Mouse (Mus musculus) adrenal gland, postnatal 25 days (tissue): ENCODE data around the gene Malrd1. TPM values are rescaled to one million over a fixed set of nuclear protein-coding genes. Genes with fewer than 3 reads are reported as not detected.

Experiments used
- DNase-seq: peaks from one replicate; pipeline ENCODE4 v3.0.0; 2021; ENCODE audit warnings: mixed read lengths
- total RNA-seq: library from RNA; stranded (reverse); gene quantifications from 2 replicates; pipeline ENCODE4 v1.2.3, GENCODE M21; 2021

Malrd1 gene
- total RNA-seq, 1 experiment from 2014 or later, result not detected

DNA sequence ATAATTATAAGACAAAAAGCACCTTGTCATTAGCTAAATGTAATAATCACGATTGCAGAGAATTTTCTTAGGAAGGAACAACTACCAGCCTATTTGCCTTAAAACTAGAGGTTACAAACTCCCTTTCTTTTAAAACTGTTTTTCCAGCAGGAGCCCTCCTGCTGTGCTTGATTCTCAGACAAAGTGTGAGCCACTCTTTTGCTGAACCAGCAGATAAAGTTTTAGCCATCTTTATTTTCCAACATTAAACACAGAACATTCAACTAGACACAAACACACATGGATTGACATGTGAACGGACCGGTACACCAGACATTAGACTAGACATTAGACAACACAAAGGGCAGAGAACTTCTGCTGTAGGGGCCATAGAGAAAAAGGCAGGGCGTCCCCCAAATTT is 505.3 kb downstream of the Malrd1 start:
- no peak for DNase-seq

DNA sequence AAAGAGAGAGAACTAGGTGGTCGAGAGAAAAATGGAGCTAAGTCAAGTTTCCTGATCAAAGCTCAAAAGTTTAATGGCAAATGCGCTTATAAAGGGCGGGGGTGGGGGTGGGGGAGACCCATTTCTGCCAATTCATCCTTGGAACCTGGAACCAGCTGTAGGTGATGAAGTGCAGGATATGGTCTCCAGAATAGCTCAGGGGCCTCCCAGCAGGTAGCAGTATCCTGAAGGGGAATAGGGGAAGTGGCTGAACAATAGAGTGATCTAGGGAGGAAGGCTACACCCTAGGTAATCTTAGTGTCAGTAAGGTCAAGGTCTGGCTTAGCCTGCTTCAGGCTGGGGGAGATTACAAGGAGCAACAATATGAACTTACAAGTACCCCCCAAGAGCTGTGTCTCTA is 506.5 kb downstream of the Malrd1 start:
- no peak for DNase-seq

DNA sequence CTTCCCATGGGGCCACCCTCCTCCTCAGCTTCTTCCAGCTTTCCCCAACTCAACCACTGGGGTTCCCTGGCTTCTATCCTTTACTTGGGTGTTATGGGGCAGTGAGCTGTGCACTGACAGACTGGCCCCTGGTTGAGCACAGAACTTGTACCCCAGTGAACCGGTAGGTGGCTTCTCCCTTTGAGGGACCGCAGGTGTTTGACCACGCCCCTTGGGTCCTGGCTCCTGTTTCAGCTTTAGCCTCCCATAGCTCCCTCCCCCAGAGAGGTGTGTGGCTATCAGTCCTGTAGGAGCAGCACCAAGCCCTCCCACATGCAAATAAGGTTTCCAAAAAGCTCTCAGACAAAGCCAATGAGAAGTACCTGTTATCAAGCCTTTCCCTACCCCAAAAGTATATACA is 584.4 kb downstream of the Malrd1 start:
- DNase-seq, result no peak

DNA sequence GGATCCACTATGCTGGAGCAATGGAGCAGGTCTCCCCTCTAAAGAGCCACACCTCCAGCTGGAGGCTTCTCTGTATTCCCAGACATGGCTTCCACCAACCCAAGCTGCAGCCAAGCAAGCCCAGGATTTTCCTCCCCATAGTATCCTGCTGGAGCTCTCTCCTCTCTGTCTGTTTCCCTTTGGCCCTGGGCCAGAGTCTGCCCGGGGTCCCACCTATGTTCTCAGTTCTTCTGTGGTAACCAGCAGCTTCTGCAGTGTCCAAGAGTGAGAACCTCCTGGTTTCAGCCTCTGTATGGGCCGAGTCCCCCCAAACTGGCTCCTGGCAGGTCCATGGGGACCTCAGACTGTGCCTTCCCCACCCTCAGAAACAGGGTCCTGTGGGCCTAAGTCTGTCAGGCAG is 587.1 kb downstream of the Malrd1 start:
- no peak for DNase-seq

DNA sequence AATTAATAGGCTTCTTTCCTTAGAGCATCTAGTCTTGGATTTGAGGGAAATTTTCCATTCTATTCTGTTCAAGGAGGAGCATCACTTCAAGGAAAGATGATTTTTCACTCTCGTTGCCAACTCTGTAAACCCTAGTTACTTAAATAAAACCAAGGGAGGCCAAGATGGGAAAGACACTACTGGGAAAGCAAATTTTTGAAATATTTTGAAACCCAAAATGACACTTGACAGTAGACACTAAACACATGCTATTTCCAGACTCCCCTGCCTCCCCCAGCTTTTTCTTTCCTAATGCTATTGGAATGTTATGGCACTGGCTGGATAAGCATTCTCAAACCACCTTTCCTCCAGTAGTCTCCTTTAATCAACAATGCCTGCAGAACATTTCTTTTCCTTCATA is 621.7 kb downstream of the Malrd1 start:
- no peak for DNase-seq

DNA sequence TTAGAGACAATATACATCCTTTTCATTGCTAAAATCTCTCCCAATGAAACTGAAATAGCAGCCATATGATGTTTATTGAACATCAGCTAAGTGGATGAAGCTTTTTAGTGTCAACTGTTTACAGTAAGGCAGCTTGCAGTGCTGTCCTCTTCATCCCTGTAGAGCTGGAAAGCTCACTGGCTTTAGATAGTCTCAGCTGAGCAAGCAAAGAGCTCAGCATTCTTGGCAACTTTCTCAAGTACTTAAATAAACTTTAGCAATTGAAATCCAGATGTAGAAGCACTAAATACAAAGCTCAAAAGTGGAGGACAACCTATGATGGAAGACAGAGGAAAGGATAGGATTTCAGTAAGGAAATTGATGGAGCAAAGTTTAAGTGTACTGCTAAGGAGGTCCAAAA is 626.3 kb downstream of the Malrd1 start:
- no peak for DNase-seq

DNA sequence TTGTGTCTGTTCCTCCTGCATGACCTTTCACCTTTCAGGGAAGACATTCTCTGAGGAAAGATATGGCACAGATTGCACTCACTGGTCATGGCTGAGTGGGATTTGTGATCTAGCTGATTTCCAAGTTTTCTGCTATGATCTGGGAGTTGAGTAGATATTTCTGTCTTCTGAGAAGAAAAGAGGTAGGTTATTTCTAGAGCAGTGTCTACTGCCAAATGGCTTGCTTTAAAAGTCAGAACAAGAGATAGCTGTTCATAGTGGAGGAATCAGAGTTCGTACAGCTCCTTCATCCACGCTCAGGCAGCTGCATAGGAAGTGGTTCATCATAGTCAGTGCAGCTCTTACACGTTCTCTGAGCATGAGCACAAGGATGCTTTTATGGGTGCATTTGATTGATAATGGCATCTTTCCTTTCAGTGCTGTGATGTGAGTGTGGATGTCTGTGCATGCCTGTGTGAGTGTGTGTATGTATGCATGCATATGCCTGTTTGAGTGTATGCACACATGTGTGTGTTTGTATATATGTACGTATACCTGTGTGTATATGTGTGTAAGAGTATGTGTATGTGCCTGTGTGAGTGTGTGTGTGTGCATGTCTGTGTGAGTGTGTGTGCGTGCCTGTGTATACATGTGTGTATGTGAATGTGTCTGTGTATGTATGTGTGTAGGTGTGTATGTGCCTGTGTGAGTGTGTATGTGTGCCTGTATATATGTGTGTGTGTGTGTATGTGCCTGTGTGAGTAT is 637.1 kb downstream of the Malrd1 start:
- DNase-seq, result no peak

DNA sequence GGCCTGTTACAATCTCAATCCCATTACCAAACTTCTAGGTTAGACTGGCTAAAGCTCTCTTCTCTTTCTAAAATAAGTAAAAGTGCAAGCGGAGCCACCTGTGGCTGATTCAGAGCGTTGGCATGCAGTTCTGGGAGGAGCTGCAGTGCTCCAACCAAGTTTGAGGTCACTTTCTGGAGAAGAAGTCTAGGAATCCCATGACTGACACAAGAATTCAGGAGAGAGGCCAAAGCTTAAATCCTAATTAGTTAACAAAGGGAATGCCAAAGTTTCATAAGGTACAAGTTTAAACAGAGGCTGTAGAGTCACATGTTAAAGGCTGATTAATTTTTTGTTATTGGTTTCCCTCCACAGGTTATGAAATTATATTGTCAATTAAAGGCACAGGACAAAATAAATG is 642.3 kb downstream of the Malrd1 start:
- no peak for DNase-seq

DNA sequence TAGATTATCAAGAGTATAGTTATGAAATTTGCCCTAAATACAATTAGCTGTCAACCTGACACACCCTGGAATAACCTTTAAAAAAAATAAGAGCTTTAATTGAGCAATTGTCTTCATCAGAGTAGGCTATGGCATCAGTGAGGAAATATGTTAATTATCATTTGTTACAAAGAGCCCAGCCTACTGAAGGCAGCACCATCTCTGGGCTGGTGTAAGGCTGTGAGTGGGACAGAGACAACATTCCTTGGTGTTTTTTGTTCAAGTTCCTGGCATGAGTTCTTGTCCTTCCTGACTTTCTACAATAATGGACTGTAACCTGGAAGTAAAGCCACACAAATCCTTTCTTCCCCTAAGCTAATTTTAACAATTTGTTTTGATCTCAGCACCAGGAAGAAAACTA is 645.8 kb downstream of the Malrd1 start:
- DNase-seq, result no peak

DNA sequence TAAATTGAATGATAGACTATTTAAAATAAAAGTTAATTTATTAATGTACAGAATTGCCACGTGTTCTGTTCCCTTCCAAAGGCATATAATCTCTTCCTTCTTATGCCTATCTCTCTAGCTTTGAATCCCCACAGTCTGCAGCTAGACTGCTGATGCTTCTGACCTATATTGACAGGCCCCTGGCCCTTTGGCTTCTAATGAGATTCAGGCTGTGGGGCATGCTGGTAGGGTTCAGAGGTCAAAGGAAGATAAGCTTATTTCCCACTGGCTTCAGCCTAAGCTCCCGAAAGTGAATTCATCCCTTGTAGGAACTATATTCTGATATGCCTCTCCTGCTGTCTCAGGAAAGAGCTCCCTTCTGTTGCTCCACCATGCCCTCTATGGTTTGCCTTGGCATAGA is 647.1 kb downstream of the Malrd1 start:
- DNase-seq, result no peak

DNA sequence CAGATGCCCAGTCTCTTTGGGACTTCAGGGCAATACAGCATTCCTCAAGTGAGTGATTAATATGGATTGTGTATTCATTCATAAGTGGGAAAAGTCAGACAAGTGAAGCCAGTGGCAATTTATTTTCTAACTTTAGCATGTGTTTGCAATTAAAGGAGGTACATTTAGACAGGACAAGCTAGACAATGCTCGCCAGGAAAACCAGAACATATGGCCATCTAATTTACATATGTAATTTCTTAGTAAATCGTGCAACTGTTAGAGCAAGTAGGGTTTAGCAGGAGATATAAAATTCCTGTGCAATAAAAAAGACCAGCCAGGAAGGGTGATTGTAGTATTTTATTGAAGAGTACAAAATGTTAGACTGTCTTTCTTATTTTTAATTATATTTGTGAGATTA is 655.9 kb downstream of the Malrd1 start:
- no peak for DNase-seq

DNA sequence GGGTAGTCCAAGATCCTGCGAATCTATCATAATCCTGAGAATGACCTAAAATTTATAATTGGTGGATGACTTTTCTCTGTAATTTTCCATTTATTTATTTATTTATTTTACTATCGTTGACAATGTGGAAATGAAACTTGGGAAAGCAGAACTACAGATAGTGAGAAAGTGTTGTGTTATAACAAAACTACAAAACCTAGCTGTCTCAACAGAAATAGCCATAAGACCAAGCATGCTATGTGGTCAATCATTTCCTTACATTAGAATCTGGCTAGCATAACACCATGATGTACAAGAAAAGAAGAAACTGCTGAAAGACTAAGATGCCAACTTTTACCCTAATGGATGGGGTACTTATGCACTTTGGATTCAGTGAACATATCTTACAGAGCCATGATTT is 656.9 kb downstream of the Malrd1 start:
- DNase-seq, result no peak

DNA sequence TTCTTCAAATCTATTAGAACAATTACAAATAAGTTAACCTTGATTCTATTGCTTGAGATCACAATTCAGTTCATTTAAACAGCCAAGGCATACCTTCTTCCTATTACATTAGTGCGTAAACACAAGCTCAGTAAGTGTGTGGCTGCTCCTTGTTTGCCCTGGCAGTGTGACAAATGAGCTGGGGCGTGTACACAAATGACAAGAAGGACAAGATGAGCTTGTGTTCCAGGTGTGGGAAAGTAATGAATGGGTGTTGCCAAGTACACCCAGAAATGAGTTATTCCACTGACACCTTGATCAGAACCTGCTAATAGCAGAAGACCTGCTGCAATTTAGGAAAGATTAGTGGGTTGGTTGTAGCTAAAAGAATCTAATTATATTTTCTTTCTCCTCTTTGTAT is 683.7 kb downstream of the Malrd1 start:
- DNase-seq, result no peak

DNA sequence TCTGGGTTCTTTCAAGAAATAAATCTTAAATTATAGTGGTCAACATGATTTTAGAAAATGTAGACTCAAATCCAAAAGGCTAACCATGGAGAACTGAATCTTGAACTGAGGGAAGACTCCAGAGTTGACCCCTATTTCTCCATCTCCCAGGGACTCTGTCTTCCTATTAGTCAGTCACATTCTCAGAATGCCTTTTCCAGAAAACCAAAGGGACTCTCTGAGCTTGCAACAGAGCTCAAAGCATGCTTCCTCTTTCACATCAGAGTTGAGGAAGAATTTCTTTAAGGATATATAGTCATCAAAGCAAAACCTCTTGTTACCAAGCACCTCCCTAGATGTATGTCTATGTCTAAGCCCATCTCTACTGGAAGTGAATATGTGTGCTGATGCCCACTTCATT is 686.5 kb downstream of the Malrd1 start:
- DNase-seq, result no peak

DNA sequence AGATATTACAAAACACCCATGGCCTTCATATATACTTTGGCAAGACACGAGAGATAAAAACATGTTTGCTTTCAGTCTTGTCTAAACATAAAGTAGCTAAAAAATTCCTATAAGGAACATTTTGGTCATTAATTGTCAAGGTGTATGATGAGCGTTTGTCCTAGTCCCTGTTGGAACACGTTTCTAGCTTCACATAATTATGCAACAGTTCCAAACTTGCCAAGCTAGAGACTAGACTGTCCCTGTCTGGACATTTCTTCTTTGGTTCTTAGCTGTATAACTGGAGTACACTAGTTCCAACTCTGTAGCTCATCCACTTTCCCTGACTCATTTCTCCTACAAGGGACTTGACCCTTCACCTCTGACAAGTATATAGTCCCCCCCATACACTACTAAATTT is 687.8 kb downstream of the Malrd1 start:
- DNase-seq, result no peak

DNA sequence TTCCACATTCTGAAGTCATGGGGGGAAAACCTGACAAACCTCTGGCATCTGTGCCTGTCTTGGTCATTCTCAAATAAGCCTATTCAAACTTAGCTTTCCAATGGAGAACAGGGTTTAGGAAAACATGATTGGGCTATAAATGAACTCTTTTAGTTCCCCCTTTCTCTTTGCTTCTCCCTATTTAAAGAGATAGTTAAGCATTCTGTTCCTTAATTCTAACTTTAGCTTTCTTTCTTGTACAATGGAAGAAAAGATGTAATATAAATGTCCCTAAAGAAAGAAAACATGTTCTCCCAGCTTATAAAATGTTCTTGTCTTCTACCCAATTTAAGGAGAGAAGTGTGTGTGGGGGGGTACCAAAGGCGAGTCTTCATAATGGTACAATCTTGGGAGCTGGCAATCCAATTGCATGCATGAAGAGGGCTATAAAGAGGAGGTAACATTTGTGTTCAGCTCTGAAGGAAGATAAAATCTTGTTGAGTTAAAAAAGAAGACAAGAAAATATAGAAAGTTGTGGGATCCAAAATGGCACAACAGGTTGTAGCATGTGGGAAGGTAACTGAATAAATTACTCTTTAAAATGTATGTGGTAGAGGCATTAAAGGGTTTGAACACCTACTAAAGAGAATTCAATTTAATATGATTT is 702.0 kb downstream of the Malrd1 start:
- DNase-seq, result no peak

DNA sequence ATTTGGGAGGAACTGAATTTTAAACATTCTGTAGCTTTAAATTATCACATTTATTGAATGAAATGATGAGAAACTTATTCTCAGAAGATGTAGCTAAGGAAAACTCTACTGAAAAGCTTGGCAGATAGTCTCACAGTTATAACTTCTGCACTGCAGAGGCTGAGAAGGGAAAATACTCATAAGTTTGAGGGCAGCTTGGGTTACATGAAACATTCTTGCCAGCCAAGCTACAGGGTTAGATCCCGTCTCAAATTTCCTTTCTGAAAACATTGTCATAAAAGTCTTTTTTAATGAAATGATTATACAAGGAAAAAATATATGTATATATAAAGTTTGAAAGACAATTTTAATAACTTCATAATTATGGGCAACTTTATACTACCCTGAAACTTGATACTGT is 714.6 kb downstream of the Malrd1 start:
- DNase-seq, result no peak

DNA sequence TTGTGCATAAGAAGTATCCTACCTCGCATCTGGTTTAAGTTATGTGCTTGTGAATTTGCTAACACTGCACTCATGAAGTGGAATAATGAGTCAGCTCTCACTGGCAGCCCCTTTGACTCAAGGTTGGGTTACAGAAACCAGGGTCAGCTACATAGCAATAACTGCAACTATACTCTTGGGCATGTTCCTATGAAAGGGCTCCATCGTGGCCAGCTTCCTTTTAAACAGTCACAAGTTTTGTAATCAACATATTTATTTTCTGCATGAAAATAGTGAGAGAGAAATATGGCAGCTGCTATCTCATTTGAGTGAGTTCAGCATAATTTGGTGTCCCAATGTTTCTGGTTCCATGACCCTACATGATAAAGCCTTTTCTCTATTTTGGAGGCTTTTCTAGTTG is 716.8 kb downstream of the Malrd1 start:
- DNase-seq, result no peak

DNA sequence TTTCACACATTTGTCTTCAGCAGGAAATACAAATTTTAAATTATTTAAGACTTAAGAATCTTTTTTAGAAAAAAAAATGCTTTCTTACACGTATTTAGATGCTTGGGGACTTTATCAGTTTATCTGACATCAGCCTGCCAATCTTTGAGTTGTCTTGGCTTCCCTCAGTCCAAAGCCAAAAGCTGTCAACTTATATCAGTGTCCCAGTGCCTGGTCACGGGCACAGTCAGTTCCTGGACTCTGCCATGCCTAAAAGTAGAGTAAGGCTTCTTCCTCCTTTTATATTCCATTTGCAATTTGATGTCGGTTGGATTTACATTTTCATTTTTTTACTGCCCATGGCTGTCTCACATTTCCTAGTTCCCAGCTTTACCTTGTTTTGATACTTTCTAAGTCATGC is 722.6 kb downstream of the Malrd1 start:
- no peak for DNase-seq

DNA sequence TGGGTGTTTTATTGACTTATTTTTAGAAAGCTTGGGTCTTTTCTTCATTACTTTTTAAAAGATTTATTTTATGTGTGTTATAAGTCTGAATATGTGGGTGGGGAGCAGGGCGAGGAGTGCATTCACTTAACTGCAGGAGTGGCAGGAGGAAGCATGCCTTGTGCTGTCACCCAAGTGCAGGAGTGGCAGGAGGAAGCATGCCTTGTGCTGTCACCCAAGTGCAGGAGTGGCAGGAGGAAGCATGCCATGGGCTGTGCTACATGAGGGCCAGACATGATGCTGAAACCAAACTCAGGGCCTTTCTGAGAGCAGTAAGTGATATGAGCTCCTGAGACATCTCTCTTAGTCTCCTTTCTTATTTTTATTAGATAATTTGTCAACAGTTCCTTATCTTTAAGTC is 726.0 kb downstream of the Malrd1 start:
- no peak for DNase-seq
